Mouse (Mus musculus) liver, adult 2 months (tissue): Measurements from ENCODE around the gene C330021F23Rik.

Experiments
- CTCF ChIP-seq: fragments of 200-500 bp; IDR thresholded peaks from 2 replicates; pipeline ENCODE4 v1.5.1; 2011; ENCODE audit warnings: low read depth, low read length, control low read depth
- POLR2A ChIP-seq: fragments of 200-500 bp; IDR thresholded peaks from 2 replicates; pipeline ENCODE4 v1.6.1; 2011; ENCODE audit warnings: low read length, control low read depth; ENCODE audit not compliant: insufficient read depth; ENCODE audit errors: extremely low read depth

DNA sequence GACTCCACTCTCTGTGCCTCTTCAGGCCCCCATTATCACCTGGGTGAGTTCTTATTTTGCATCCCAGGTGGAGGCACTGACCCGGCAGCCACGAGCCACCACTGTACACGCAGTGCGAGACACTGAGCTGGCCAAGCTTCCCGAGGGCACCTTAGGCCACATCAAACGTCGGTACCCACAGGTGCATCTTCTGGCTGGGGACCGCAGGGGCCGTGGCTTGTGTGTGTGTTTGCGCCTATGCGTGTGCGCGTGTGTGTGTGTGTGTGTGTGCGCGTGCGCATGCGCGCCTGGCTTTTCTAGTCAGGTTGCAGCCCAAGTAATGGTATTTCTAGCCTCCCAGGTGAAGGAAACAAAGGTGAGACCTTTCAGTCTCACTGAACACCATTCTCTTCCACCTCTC, 35.9 kb upstream of the C330021F23Rik start:
- no peak for TF ChIP-seq CTCF
- TF ChIP-seq POLR2A: no peak
